Mouse (Mus musculus) E14TG2a.4 (cell line): ENCODE results near the gene Smg9.

Experiments used
- CTCF ChIP-seq: conservative IDR thresholded peaks from 2 replicates; pipeline ENCODE4 v1.5.1; 2014; ENCODE audit warnings: low read length
- NANOG ChIP-seq: IDR thresholded peaks from 2 replicates; pipeline ENCODE4 v1.6.1; 2014; ENCODE audit warnings: borderline replicate concordance, low read length, mixed read lengths

- no peak for TF ChIP-seq CTCF
- TF ChIP-seq NANOG = no peak
These were observed 62.1 kb downstream of the Smg9 start for GRCm38 (mm10) chr7:24461376-24462051.
